Mouse (Mus musculus) G1E (cell line): ENCODE data around the gene Ugt2a1. TPM values are rescaled to one million over a fixed set of nuclear protein-coding genes. Genes with fewer than 3 reads are reported as not detected.
"Not testable (repeated sequence)": the region's sequence is repeated elsewhere in the genome, so short reads cannot be mapped to it uniquely, and the experiment has no call there.

Source experiments
- ATAC-seq: 2 replicates; pipeline ENCODE4 v1.8.0; 2016; ENCODE audit warnings: mild to moderate bottlenecking; ENCODE audit not compliant: insufficient number of reproducible peaks, poor library complexity, low FRiP score, severe bottlenecking; ENCODE audit errors: extremely low read depth
- DNase-seq: peaks from one replicate; pipeline ENCODE4 v3.0.0; 2012; ENCODE audit warnings: low spot score
- H3K27me3 ChIP-seq: 2 replicates; pipeline ENCODE4 v1.6.1; 2012; ENCODE audit warnings: mild to moderate bottlenecking, low read length, inconsistent platforms; ENCODE audit not compliant: insufficient read depth
- H3K36me3 ChIP-seq: replicated peaks from 2 replicates; pipeline ENCODE3; 2012; ENCODE audit warnings: mild to moderate bottlenecking, inconsistent platforms
- H3K4me1 ChIP-seq: 2 replicates; pipeline ENCODE4 v1.6.1; 2012; ENCODE audit warnings: low read depth, low read length, inconsistent platforms, mixed read lengths; ENCODE audit not compliant: insufficient read depth
- H3K4me3 ChIP-seq: 2 replicates; pipeline ENCODE4 v1.5.1; 2012; ENCODE audit warnings: low read depth, mild to moderate bottlenecking, inconsistent platforms, low read length, moderate library complexity, mixed read lengths
- H3K9me3 ChIP-seq: replicated peaks from 2 replicates; pipeline ENCODE4 v1.6.1; 2012; ENCODE audit warnings: inconsistent platforms
- CTCF ChIP-seq: IDR thresholded peaks from 2 replicates; pipeline ENCODE4 v1.5.1; 2012; ENCODE audit warnings: low read depth, low read length, inconsistent platforms, mixed read lengths
- GATA1 ChIP-seq: IDR thresholded peaks from 2 replicates; pipeline ENCODE4 v1.6.1; 2012; ENCODE audit warnings: borderline replicate concordance, low read length, inconsistent platforms, mixed read lengths
- GATA2 ChIP-seq: IDR thresholded peaks from 2 replicates; pipeline ENCODE4 v1.6.1; 2012; ENCODE audit warnings: low read depth, low read length, inconsistent platforms, borderline replicate concordance
- POLR2AphosphoS5 ChIP-seq: IDR thresholded peaks from 2 replicates; pipeline ENCODE4 v1.6.1; 2012; ENCODE audit warnings: low read depth, low read length, inconsistent platforms; ENCODE audit not compliant: insufficient replicate concordance
- TAL1 ChIP-seq: conservative IDR thresholded peaks from 2 replicates; pipeline ENCODE4 v1.6.1; 2012; ENCODE audit warnings: low read depth, low read length, inconsistent platforms, mixed read lengths
- polyA plus RNA-seq: library from polyadenylated mRNA; stranded (reverse); fragments of >175 nt; gene quantifications from 2 replicates; pipeline ENCODE4 v1.2.3, GENCODE M21; 2012
- total RNA-seq, 2 experiments: library from RNA; stranded (forward) in 1 of 2; stranded (reverse) in 1 of 2; fragments of 200-1000 nt in 1 of 2; fragments of >200 nt in 1 of 2; fragmentation: Nextera tagmentation in 1 of 2; gene quantifications; 2 replicates each; pipeline ENCODE4 v1.2.3; 2014 to 2017

Ugt2a1 gene
- total and polyA plus RNA-seq, 3 experiments: not detected

DNA sequence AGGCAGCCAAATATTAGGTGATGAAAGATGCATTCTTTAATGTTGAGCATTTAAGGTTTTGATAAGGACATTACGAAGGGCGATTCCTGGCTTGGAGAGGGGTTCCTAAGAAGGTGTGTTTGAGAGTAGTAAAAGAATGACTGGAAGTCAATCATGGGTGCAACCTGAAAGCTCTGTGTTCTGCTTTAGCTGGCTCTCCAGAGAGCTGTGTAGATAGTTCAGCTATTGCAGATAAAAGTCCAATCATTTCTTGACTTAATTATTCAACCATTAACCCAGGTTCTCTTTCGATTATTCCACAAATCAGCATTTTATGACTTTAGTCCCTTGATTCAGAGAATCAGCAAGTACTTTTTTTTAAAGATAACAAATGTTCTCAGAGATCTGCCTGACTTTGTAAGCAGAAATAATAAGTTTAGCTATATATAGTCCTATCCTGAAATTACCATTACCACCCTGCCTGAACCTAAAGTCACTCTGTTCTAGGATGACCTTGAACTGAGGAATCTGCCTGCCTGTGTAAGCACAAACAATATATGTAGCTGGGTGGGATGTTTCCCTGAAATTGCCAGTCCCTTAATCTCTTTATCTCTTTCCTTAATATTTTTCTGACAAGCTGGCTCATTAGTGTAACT lies 34.3 kb downstream of the Ugt2a1 start:
- no peaks in the 10 kb centered on the region for H3K27me3 ChIP-seq
- no peaks in the 10 kb centered on the region for H3K36me3 ChIP-seq
- H3K4me3 ChIP-seq: no peak overlapping the region
- no peak for DNase-seq
- no peaks in the 10 kb centered on the region for H3K4me1 ChIP-seq
- no peak for ATAC-seq
- no peaks in the 10 kb centered on the region for H3K9me3 ChIP-seq
- no peak for TF ChIP-seq GATA1
- TF ChIP-seq TAL1: no peak
- no peak for TF ChIP-seq GATA2
- no peak for TF ChIP-seq CTCF
- no peak for TF ChIP-seq POLR2AphosphoS5

DNA sequence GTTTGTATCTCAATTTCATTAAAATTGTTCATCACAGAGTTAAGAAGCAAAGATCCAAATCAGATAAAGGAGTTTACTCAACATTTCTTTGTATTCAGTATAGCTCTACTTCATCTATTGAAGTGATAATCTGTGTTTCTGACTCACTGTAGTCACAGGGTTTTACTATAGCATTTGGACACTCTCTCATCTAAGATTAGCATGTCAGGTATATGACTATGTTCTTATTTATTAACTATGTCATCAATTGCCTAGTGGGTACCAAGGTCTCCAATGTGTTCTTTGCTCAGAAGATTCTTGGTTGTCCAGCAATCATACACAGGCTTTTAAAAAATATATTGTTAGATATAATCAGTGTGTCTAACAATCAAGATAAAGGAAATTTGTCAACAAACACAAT lies 35.2 kb downstream of the Ugt2a1 start:
- TF ChIP-seq GATA2 (no peak), GATA1 (no peak), CTCF (no peak), POLR2AphosphoS5 (no peak), TAL1 (no peak)
- H3K27me3 ChIP-seq: no peaks in the 10 kb centered on the region
- H3K4me3 ChIP-seq: no peak overlapping the region
- H3K4me1 ChIP-seq: no peaks in the 10 kb centered on the region
- H3K36me3 ChIP-seq: no peaks in the 10 kb centered on the region
- DNase-seq (no peak), ATAC-seq (no peak)
- H3K9me3 ChIP-seq: no peaks in the 10 kb centered on the region

DNA sequence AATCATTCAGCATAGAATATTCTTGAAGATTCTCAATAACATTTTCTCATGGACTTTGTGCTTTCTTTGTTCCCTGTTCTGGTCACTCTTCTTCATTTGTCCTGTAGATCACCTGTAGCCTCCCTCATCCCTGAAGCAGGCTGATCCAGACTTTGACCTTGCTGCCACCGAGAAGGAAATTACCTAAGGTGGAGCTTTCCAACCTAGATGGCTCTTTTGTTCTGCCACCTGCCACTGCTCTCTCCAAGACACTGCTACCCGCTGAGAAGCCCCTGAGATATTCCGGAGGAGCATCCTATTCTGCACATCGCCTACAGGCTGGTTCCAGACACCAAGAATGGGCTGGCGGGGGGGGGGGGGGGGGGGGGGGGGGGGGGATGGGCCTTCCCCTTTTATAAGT lies 38.2 kb downstream of the Ugt2a1 start:
- not testable (repeated sequence) for DNase-seq, H3K4me3 ChIP-seq, H3K36me3 ChIP-seq, H3K9me3 ChIP-seq, H3K4me1 ChIP-seq, H3K27me3 ChIP-seq, ATAC-seq

DNA sequence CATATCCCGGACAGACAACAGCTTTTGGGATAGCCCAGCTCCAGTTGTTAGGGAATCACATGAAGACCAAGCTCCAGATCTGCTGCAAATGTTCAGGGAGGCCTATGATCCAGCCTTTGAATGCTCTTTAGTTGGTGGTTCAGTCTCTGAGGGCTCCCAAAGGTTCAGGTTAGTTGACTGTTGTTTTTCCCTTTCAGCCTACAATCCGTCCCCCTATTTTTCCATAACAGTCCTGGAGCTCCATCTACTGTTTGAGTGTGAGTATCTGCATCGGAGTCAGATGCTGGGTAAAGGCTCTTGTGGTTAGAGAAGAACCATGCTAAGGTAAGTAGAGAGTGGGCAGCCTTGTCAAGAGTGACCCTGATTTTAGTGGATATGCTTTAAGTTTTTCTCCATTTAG lies 54.4 kb downstream of the Ugt2a1 start:
- ATAC-seq (no peak), DNase-seq (no peak)
- no peaks in the 10 kb centered on the region for H3K36me3 ChIP-seq
- H3K4me3 ChIP-seq: no peak overlapping the region
- TF ChIP-seq POLR2AphosphoS5 (no peak), GATA1 (no peak), CTCF (no peak), TAL1 (no peak), GATA2 (no peak)
- no peaks in the 10 kb centered on the region for H3K4me1 ChIP-seq
- H3K9me3 ChIP-seq: no peaks in the 10 kb centered on the region
- no peaks in the 10 kb centered on the region for H3K27me3 ChIP-seq

DNA sequence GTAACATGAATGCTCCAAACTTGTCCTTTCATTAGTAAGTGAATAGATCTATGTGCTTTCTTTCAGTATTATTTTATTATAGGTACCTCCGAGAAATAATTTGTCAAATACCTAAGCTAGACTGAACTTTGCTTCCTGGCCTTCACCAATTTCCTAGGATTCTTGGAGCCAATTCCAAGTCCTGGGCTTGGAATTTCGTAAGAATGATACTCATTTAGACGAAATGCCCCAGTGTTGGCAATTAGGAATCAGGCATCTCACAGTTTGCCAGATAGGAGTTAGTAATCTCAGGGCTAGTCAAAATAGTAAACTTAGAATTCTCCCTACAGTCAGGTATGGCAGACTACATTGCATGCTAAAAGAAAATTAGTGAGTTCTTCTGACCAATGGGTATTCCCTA lies 65.0 kb downstream of the Ugt2a1 start:
- H3K4me1 ChIP-seq: no peaks in the 10 kb centered on the region
- no peaks in the 10 kb centered on the region for H3K36me3 ChIP-seq
- no peak for TF ChIP-seq POLR2AphosphoS5
- no peak for TF ChIP-seq TAL1
- no peak for TF ChIP-seq GATA2
- no peak for TF ChIP-seq CTCF
- TF ChIP-seq GATA1: no peak
- H3K27me3 ChIP-seq: no peaks in the 10 kb centered on the region
- ATAC-seq: no peak
- DNase-seq: no peak
- no peaks in the 10 kb centered on the region for H3K9me3 ChIP-seq
- no peak overlapping the region for H3K4me3 ChIP-seq

DNA sequence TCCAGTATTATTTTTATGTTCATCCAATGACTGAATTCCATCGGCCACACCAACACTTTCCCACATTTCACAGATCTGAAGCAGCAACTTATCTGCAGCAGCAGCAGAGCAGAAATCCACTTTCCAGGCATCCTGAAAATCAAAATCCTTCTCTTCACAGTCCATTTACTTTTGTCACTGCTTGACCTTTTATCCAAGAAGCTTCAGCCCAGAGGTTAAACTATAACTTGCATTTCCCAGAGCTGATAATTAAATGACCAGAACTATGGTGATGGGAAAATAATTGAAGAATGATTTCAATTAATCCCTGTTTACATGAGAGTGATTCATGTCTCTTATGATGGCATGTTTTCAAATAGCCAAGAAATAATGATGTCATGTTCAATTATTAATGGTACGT lies 66.6 kb downstream of the Ugt2a1 start, which contains the start of gene Ugt2b38:
Gene Ugt2b38 (minus strand): TSS at position 163 of the 400 bp plus-strand sequence.
- not testable (repeated sequence) for H3K4me3 ChIP-seq, DNase-seq, ATAC-seq, H3K4me1 ChIP-seq, H3K36me3 ChIP-seq, H3K27me3 ChIP-seq, H3K9me3 ChIP-seq

Other genes with a start within 250 kb of the Ugt2a1 start
- gene Ugt2b37, start 236.1 kb downstream of the Ugt2a1 start, total RNA-seq (2014; fragmentation: Nextera tagmentation): not detected in 2 replicates
- 0.11 TPM in 1 of 2 replicates, not detected in the other for gene Ugt2b37, start 236.1 kb downstream of the Ugt2a1 start, total RNA-seq (2017)
- gene Ugt2b37, start 236.1 kb downstream of the Ugt2a1 start, polyA plus RNA-seq: not detected in 2 replicates
- not detected in 2 replicates for gene Ugt2a3, start 153.7 kb downstream of the Ugt2a1 start, total RNA-seq (2014; fragmentation: Nextera tagmentation)
- gene Ugt2a3, start 153.7 kb downstream of the Ugt2a1 start, total RNA-seq (2017): 0.05 and 0.12 TPM in 2 replicates
- not detected in 2 replicates for gene Ugt2a3, start 153.7 kb downstream of the Ugt2a1 start, polyA plus RNA-seq
- not detected in 2 replicates for gene Ugt2b38, start 66.7 kb downstream of the Ugt2a1 start, total RNA-seq (2014; fragmentation: Nextera tagmentation)
- not detected in 2 replicates for gene Ugt2b38, start 66.7 kb downstream of the Ugt2a1 start, total RNA-seq (2017)
- not detected in 2 replicates for gene Ugt2b38, start 66.7 kb downstream of the Ugt2a1 start, polyA plus RNA-seq
- not detected in 2 replicates for gene Ugt2a2, start 8.6 kb downstream of the Ugt2a1 start, total RNA-seq (2014; fragmentation: Nextera tagmentation)
- not detected in 2 replicates for gene Ugt2a2, start 8.6 kb downstream of the Ugt2a1 start, total RNA-seq (2017)
- gene Ugt2a2, start 8.6 kb downstream of the Ugt2a1 start, polyA plus RNA-seq: not detected in 2 replicates
- gene Gm43638, start 4.1 kb downstream of the Ugt2a1 start, total RNA-seq (2014; fragmentation: Nextera tagmentation): not detected in 2 replicates
- gene Gm43638, start 4.1 kb downstream of the Ugt2a1 start, total RNA-seq (2017): not detected in 2 replicates
- not detected in 2 replicates for gene Gm43638, start 4.1 kb downstream of the Ugt2a1 start, polyA plus RNA-seq
- not detected in 2 replicates for gene Sult1b1, start 47.3 kb upstream of the Ugt2a1 start, total RNA-seq (2014; fragmentation: Nextera tagmentation)
- 0.05 TPM in 1 of 2 replicates, not detected in the other for gene Sult1b1, start 47.3 kb upstream of the Ugt2a1 start, total RNA-seq (2017)
- gene Sult1b1, start 47.3 kb upstream of the Ugt2a1 start, polyA plus RNA-seq: not detected in 2 replicates
- not detected in 2 replicates for gene Sult1d1, start 78.2 kb upstream of the Ugt2a1 start, total RNA-seq (2014; fragmentation: Nextera tagmentation)
- gene Sult1d1, start 78.2 kb upstream of the Ugt2a1 start, total RNA-seq (2017): 0.11 TPM in 1 of 2 replicates, not detected in the other
- gene Sult1d1, start 78.2 kb upstream of the Ugt2a1 start, polyA plus RNA-seq: not detected in 2 replicates
- not detected in 2 replicates for gene Sult1e1, start 100.7 kb upstream of the Ugt2a1 start, total RNA-seq (2014; fragmentation: Nextera tagmentation)
- not detected in 2 replicates for gene Sult1e1, start 100.7 kb upstream of the Ugt2a1 start, total RNA-seq (2017)
- gene Sult1e1, start 100.7 kb upstream of the Ugt2a1 start, polyA plus RNA-seq: not detected in 2 replicates
- gene Csn1s1, start 175.3 kb upstream of the Ugt2a1 start, total RNA-seq (2014; fragmentation: Nextera tagmentation): not detected in 2 replicates
- gene Csn1s1, start 175.3 kb upstream of the Ugt2a1 start, total RNA-seq (2017): 0.23 TPM in 1 of 2 replicates, not detected in the other
- gene Csn1s1, start 175.3 kb upstream of the Ugt2a1 start, polyA plus RNA-seq: not detected in 2 replicates
- gene Csn2, start 208.8 kb upstream of the Ugt2a1 start, total RNA-seq (2014; fragmentation: Nextera tagmentation): not detected in 2 replicates
- 0.16 TPM in 1 of 2 replicates, not detected in the other for gene Csn2, start 208.8 kb upstream of the Ugt2a1 start, total RNA-seq (2017)
- not detected in 2 replicates for gene Csn2, start 208.8 kb upstream of the Ugt2a1 start, polyA plus RNA-seq